Mouse (Mus musculus) lung, adult 2 months (tissue): Measurements from ENCODE around the gene Ankrd2. TPM values are rescaled to one million over a fixed set of nuclear protein-coding genes. Genes with fewer than 3 reads are reported as not detected.

Experiments used
- DNase-seq: peaks from one replicate; pipeline ENCODE4 v3.0.0; 2022
- H3K4me1 ChIP-seq: fragments of 200-500 bp; 2 replicates; pipeline ENCODE4 v1.6.1; 2011; ENCODE audit warnings: low read length; ENCODE audit not compliant: control insufficient read depth, insufficient read depth
- H3K4me3 ChIP-seq: fragments of 200-500 bp; replicated peaks from 2 replicates; pipeline ENCODE3; 2011; ENCODE audit warnings: low read depth, mild to moderate bottlenecking, control low read depth, low read length; ENCODE audit errors: extremely low read depth
- CTCF ChIP-seq: fragments of 200-500 bp; IDR thresholded peaks from 2 replicates; pipeline ENCODE4 v1.5.1; 2011; ENCODE audit warnings: mild to moderate bottlenecking, low read length, control low read depth; ENCODE audit not compliant: insufficient read depth
- POLR2A ChIP-seq: fragments of 200-500 bp; IDR thresholded peaks from 2 replicates; pipeline ENCODE4 v1.6.1; 2011; ENCODE audit warnings: low read depth, mild to moderate bottlenecking, control low read depth, low read length, borderline replicate concordance; ENCODE audit errors: extremely low read depth
- WGBS: fragments of 180-500 bp; shearing (Covaris S2); methylation state at CpG from one replicate; pipeline ENCODE4 v1.1.7; 2018; 5-methylcytosine and 5-hydroxymethylcytosine counted together
- polyA plus RNA-seq: library from polyadenylated mRNA; depleted of rRNA; stranded (reverse); fragments of >200 nt; gene quantifications from 2 replicates; pipeline ENCODE4 v1.2.3, GENCODE M21; 2012

The Ankrd2 gene
- polyA plus RNA-seq, 1 experiment: 0.14 TPM

DNA sequence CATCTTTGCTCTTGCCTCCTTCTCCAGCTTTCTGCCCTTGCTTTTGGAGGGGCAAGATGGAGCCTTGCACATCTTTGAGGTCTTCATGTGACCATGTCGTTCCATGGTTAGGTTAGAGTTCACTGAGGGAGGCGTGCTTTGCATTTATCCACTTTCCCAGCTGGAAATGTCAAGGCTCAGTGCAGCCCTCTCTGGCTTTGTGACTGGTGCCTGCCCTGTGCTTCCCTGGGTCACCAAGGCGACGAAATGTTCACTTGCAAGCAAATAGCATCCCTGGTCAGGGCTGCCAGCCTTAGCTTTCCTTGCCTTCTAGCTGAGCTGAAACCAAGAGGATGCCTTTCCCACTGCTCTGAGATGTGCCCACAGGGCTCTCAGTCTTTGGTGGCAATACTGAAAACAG lies 25.4 kb upstream of the Ankrd2 start:
- DNase-seq: no peak
- H3K4me3 ChIP-seq: no peak overlapping the region
- H3K4me1 ChIP-seq: no peaks in the 10 kb centered on the region; the same call in 1 of the 2 replicates
- TF ChIP-seq CTCF: no peak
- TF ChIP-seq POLR2A: no peak
- 88% methylated on average over 4 of the region's 4 CpGs for WGBS

DNA sequence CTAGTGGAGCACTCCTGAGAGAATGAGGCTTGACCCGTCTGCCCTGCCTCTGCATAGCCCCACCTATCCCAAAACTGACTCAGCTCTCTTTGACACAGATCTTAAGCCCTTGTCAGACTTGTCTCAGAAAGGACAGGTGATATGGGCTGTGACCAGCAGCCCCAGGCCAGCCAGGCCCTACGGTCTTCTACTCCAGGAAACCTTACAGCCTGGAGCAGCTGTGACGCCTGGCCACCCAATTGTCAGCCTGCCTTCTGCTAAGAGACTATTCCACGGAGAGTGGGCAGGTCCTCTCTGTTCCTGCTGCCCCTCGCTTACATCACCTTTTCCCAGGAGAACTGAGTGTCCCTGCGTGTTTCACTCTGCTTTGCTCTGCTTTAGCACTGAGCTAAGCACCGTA lies 24.7 kb upstream of the Ankrd2 start:
- Histone ChIP-seq H3K4me3 (no peak overlapping the region), H3K4me1 (no peaks in the 10 kb centered on the region)
- no peak for TF ChIP-seq POLR2A
- no peak for TF ChIP-seq CTCF
- 84% methylated on average over 7 of the region's 7 CpGs for WGBS
- no peak for DNase-seq

DNA sequence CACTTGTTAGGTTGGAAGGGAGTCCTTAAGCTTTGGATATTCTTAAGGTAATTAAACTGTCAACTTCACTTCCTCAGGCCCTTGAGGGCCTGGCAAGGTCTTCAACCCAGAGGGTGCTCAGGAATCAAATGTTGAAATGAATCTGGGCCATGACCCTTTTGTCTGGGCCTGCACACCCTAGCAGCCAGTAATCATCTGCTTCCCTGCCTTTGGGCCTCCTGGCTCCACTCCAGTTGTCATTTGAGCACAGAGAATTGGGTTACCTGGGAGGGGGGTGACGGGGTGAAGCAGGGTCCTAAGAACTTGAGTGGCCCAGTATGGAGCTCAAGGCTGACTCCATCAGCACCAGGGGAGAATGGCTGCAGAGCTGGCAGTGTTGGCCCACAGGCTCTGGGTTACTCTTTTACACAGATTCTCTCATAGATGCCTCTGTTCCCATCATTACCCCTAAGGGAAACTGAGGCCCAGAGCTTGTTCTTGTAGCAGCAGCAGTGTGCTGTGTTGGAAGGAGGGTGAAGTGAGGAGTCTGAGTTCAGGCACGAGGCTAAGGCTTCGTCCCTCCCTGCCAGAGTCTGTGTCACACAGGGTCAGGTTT lies 21.5 kb upstream of the Ankrd2 start:
- TF ChIP-seq POLR2A (no peak), CTCF (no peak)
- no peak for DNase-seq
- peaks cover 20% of the 10 kb centered on the region for H3K4me1 ChIP-seq
- 83% methylated on average over 3 of the region's 3 CpGs for WGBS
- no peak overlapping the region for H3K4me3 ChIP-seq

DNA sequence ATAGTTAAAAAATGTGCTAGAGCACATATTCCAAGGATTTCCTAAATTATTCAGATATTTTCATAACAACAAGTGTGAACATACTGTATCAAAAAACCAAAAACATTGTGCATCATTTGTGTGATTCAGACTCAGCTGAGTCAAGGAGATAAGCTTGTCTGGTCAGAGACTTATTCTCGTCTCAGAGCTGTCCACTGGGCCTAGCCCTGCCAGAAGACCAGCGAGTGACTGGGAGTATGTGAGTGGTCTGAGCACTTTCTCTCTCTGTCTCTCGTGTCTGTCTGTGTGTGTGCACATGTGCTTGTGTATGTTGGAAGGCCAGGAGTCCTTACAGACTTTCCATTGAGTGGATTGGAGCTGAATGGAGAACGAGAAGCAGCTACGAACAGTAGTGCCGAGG lies 20.8 kb upstream of the Ankrd2 start:
- DNase-seq: no peak
- TF ChIP-seq CTCF: no peak
- no peak for TF ChIP-seq POLR2A
- no peak overlapping the region for H3K4me3 ChIP-seq
- WGBS: 80% methylated on average over 6 of the region's 6 CpGs
- H3K4me1 ChIP-seq: peaks cover 23% of the 10 kb centered on the region

DNA sequence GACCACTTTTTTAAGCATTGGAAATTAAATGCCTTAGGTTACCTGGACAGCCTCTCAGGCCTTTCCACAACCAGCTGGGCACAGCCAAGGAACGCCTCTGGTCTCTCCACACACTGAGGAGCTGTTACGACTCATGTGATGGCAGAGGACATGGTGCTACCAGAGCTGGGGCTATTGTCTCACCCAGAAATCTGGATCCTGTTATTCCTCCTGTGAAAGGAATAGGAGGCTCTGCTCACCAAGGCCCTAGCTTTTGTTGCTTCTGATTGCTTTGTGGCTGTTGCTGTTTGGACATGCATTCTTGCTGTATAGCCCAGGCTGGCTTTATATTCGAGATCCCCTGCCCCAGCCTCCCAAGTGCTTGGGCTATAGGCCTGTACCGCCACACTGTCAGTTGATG lies 19.5 kb upstream of the Ankrd2 start:
- DNase-seq: no peak
- TF ChIP-seq POLR2A: no peak
- no peak for TF ChIP-seq CTCF
- peaks cover 23% of the 10 kb centered on the region for H3K4me1 ChIP-seq
- H3K4me3 ChIP-seq: no peak overlapping the region
- 79% methylated on average over 4 of the region's 4 CpGs for WGBS

DNA sequence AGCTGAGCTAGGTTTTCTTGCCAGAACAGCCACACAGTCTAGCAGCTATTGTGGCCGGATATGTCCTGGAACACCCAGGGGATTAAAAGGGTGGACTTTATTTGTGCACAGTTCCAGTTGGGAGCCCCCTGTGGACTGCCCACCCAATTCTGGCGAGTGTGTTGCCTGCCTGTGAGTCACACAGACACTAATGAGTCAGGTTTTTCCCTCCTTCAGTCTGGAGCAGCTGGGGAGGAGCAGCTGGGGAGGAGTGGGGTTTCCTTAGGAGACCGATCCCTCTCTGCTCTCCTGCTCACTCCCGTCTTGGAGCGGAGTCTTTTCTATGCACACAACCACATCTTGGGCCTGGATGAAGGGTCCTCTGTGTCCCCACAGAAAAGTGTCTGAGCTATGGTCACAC lies 19.0 kb upstream of the Ankrd2 start:
- TF ChIP-seq CTCF (no peak), POLR2A (no peak)
- H3K4me1 ChIP-seq: peaks cover 23% of the 10 kb centered on the region
- no peak for DNase-seq
- H3K4me3 ChIP-seq: no peak overlapping the region
- 72% methylated on average over 5 of the region's 5 CpGs for WGBS

DNA sequence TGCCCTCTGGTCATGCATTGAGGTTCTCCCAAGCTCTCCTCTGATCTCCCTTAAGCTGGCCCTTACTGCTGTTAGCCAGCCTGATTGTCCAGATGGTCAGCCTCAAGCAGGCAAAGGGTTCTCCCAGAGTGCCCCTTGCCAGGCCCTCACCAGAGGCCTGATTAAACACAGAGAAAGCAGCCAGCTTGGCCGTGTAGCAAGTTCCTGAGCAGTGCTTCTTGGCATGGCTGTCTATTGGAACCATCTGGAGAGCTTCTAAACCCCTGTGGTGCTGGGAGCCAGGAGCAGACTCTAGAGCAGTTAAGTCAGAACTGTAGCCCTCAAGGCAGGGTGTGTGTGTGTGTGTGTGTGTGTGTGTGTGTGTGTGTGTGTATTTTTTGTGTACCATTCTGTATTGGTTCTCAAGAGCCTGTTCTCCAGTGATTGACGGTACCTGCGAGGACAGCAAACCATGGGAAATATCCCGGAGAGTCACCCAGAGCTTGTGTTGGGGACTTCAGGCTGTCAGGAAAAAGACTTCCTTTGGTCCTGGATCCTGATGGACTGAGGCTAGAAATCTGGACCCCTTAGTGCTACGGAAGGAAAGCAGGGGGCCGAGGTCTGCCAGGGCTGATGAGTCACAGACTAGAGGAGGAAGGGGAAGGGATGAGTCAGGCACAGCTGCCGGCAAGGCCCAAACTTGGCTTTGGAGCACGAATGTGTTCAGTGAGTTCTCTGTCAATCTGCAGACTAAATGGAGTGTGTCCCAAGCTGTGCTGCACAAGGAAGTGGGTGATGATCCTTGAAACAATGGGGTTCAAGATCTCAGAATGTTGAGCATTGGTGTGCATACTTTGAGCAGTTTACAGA lies 18.2 kb upstream of the Ankrd2 start:
- Histone ChIP-seq H3K4me1 (peaks cover 23% of the 10 kb centered on the region), H3K4me3 (no peak overlapping the region)
- peak; percentile 34 for DNase-seq
- TF ChIP-seq POLR2A (no peak), CTCF (no peak)
- 26% methylated on average over 8 of the region's 8 CpGs for WGBS

DNA sequence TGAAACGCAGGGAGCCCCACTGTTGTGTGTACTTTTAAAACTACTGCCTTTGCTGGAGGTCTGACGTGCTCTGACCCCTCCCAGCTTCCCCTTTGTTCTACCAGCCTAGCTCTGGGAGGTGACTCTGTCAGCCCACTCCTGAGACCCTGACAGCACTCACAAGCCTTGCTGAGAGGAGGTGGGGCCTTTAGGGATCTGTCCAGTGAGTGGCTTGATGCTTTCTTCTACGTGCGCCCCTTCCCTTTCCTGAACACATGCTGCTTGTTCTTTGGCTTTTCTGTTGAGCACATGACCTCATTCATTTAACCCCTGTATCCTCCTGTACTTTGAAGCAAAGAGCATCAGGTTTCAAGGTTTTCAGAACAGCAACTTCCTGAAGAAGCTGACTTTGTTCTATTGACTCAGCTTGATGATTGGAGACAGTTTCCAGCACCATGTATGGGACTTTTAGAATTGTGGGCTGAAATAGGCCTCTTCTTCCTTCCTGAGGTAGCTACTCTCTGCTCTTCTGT lies 16.7 kb upstream of the Ankrd2 start:
- 47% methylated on average over 4 of the region's 4 CpGs for WGBS
- Histone ChIP-seq H3K4me1 (peaks cover 23% of the 10 kb centered on the region), H3K4me3 (no peak overlapping the region)
- TF ChIP-seq POLR2A (no peak), CTCF (no peak)
- no peak for DNase-seq

DNA sequence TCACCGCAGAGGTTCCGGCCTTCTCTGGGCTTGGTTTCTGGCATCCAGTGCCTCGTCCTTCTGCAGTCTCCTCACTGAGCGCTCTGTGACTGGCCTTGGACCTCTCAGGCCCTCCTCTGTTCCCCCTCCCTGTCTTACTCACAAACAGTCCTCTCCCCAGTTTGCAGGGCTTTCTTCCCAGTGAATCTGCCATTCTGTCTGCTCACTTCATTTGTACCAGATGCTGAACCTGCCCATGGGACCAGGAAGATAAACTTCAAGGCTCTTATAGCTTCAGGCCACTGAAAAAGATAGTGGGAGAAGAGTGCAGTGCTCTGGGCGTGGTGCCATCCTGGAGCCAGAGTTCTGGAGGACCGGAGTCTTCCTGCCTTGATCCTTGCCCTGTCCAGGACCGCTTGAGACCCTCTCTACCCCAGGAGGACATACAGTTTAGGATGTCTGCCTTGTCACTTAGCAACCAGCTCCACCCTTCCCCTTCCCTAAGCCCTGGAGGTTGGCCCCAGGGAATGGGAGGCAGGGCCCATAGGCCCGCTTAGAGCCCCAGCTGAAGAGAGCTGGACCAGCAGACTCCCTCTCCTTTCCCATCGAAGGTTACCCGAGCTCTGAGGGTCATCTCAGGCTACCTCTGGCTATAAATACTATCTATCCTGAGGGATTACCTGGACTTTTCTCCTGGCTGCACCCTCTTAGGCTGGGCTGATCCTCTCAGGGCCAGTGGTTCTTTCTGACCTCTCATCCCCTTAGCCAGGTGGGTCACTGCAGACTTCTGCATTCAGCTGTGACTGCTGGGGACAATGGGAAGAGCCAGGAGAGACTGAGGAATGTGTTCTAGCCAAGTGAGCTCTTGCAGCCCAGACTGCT lies 13.9 kb upstream of the Ankrd2 start:
- WGBS: 66% methylated on average over 10 of the region's 10 CpGs
- Histone ChIP-seq H3K4me1 (peaks cover 23% of the 10 kb centered on the region), H3K4me3 (no peak overlapping the region)
- no peak for DNase-seq
- no peak for TF ChIP-seq POLR2A
- TF ChIP-seq CTCF: no peak
